Mouse (Mus musculus): ENCODE results near the gene Polr3g.

DNA sequence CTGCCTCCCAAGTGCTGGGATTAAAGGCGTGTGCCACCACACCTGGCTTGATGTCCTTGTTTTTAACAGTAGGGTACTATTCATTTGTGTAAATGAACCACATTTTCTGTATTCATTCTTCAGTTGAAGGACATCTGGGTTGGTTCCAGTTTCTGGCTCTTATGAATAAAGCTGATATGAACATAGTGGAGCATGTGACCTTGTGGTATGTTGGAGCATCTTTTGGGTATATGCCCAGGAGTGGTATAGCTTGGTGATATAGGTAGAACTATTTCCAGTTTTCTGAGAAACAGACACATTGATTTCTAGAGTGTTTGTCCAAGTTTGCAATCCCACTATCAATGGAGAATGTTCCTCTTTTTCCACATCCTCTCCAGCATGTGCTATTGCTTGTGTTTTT, 3.1 kb upstream of the Polr3g start:
- TF ChIP-seq CTCF (IDR thresholded peaks at IDR 0.05; ENCODE audit: low read depth) (no peak), EP300 (IDR thresholded peaks at IDR 0.05; ENCODE audit: low read depth) (no peak)
